Mouse (Mus musculus) kidney, postnatal 36 days (tissue): Measurements from ENCODE around the gene Creb3l2.
"Not testable (repeated sequence)": the region's sequence is repeated elsewhere in the genome, so short reads cannot be mapped to it uniquely, and the experiment has no call there.

ENCODE experiments used
- DNase-seq, 2 experiments: peaks; one replicate each; pipeline ENCODE4 v3.0.0; 2021 to 2022; ENCODE audit warnings: mixed read lengths in 2 of 2

Creb3l2 gene

DNA sequence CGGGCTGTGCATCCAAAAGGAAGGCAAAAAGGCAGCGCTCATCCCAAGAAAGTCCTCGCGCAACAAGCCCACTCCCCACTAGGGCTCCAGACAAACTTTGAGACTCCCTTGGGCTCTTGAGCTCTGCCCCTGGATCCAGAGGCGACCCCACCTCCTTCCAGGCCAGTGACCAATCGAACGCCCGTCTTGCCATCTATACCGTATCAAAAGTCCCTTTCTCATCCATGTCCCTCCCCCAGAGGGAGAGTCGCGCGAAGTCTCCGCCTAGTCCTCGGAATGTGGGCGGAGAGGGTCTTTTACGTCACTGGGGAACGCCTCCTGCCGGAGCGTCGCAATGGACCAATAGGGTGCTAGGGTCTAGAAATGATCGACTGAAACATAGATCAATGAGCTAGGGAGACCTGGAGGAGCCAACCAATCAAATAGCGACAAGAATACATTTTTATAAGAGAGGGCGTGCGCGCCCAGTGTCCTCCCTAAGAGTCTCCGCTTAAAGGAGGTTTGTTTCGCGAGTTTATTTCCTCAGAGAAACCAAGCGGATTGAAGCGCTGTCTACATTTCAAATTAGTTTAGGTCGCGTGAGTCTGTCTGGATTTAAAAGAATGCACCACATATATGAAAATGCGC is at the start of gene Creb3l2:
Gene Creb3l2 (minus strand): TSS at position 106 of the 627 bp plus-strand sequence.
- DNase-seq = peak; percentile 95 to 98

DNA sequence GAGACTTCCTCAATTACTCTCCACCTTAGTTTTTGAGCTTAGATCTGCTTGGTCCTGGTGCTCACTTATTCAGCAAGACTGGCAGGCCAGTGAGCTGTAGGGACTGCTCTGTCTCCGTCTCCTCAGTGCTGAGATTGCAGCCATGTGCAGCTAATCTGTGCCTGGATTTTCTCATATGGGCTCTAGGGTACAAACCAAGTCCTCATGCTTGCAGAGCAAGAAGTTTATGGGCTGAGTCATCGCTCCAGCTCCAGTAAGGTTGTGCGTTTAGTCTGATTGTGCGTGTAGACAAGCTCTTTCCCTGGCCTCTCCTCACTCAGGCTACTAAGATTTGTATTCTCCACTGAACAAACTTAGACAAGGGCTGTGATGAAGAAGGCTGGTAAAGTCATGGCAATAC is 44.6 kb upstream of the Creb3l2 start:
- DNase-seq = no peak

DNA sequence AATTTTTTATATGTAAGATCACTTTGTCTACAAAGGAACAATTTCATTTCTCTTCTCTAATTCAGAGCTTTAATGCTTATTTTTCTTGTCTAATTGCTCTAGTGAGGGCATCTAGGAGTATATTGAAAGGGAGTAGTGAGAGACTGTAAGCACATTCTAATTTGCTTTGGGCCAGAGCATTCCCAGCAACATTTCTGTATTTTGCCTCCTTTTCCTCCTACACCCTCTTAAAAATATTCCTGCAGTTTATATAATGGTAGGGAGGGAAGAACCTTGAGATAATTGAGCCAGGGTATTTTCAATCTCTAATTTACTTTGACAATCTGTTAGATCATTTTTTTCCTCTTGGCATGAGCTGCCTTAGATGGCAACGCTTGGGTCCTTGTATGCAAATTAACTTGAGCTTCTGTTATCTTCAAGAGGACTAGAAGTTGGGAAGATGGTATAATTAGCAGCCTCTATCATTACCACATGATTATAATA is 42.7 kb upstream of the Creb3l2 start:
- DNase-seq = no peak

DNA sequence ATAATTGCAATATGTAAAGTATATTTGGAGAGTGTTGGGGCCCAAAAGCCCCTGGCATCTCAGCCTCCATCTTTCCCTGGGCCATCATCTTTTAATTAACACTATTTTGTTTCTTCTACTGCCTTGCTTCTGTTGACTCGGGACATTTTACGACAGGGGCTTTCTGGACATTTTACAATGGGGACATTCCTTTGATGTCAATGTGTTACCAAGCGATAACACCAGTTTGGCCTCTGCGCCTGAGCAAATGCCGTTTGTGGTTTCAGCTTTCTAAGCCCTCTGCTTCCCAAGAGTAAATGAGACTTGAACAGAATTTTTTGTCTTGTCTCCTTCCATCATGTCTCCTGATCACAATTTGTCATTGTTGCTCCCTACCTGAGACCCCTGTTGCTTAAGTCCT is 41.3 kb upstream of the Creb3l2 start:
- DNase-seq = no peak

DNA sequence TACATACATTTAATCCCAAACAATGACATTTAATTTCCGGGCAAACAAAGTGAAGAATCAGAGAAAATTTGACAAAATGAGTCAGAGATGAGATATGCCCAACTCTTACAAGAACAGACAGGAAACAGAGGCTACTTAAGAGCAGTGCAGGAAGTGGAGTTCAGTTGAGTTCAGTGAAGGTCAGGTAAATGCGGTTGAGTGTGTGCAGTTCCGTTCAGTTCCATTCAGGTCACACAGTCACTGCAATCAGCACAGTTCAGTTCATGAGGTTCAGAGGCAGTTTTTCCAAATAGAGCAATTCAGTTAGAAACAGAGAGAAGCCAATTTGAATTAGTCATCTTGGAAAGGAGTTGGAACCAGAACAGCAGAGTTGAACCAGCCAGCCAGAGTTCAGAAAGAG is 39.2 kb upstream of the Creb3l2 start:
- no peak for DNase-seq

DNA sequence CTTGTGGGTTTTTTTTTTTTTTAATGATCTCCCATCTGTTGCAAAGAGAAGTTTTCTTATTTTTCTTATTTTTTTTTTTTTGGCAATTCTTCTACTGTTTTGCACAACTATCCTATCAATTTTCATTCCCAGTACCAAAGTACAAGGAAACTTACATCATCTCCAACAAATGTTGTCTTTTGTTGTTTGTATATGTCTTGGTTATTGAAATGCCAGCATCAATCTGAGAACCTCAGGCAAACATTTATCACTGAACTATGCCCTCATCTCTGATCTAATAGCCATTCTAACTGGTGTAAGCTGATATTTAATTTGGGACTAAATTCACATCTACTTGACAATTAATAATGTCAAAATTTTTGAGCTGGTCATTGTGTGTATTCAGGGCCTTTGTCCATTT is 38.1 kb upstream of the Creb3l2 start:
- no peak for DNase-seq

DNA sequence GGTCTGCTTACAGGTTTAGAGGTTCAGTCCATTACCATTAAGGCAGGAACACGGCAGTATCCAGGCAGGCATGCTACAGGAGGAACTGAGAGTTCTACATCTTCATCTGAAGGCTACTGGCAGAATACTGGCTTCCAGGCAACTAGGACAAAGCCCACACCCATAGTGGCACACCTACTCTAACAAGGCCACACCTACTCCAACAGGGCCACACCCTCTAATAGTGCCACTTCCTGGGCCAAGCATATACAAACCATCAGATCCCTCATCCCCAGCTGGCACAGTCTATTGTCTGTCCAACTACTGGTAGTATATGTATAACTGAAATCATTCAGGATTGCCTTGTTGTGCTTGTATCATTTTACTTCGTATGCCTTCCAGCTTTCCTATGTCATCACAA is 36.5 kb upstream of the Creb3l2 start:
- no peak for DNase-seq

DNA sequence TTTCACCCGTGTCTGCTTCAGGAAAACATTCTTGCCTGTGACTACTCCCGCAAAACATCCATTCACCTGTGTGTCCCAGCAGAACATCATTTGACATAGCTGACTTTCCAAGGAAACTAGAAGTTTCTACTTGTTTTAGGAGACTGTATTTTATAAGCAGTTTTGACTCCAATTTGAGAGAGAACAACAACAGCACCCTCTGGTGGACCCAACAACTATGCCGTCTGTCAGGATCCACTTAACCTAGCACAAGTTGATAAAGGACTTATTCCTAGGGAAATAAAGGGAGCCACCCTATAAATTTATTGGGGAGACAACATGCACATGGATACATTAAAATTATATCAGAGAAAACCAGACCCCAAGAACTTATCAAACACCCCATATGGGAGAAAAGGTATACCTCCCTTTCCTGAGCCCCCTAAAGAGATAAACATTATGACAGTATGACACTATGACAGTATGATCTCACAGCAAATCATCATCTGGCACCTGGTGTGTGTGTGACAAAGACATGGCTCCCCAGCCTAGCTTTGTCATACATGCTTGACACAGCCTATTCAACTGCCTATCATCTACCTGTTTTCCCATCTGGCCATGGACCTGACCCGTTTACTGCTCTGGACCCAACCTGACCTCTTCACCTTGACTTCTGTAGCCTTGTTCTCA is 31.9 kb upstream of the Creb3l2 start:
- DNase-seq = peak; percentile 50 to 78

DNA sequence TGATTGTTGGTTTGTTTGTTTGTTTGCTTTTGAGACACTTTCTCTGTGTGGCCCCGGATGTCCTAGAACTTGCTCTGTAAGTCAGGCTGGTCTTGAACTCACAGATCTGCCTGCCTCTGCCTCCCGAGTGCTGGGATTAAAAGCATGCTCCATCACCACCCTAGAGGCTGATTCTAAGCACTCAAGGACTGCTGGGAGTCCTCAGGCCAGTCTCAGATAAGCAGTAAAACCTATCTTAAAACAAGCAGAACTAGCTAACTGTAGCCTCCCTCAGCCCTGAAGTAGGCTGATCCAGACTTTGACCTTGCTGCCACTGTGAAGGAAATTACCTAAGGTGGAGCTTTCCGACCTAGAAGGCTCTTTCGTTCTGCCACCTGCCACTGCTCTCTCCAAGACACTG is 28.3 kb upstream of the Creb3l2 start:
- DNase-seq = no peak

DNA sequence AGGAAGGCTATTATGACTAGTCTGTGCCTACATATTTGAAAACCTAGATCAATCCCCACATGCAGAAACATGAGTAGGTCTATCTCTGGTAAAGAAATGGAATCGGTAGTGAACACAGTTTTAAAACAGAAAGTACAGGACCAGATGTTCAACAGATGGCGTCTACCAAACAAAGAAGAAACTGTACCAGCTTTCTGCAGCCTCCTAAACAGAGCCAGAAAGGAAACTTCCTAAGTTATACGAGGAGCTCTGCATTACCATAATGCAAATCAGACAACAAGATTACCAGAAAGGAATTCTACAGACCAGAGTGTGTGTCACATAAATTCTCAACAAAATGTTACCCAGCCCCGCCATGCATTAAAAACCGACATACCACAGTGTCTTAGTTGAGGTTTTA is 23.9 kb upstream of the Creb3l2 start:
- no peak for DNase-seq

DNA sequence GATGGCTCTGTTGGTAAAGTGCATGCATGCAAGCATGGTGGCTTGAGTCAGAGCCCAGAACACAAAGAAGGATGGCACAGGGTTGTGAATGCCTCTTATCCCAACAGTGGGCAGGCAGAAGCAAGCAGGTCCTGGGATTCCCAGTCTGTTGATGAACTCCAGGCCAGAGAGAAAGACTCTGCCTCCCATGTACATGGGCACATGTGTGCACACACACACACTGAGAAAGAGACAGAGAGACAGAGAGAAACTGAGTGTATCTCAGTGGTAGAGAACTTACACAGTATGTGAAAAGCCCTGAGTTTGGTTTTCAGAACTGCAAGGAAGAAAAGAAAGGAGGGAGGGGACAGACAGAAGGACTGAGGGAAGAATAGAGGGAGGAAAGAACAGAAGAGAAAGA is 23.4 kb upstream of the Creb3l2 start:
- DNase-seq = no peak

DNA sequence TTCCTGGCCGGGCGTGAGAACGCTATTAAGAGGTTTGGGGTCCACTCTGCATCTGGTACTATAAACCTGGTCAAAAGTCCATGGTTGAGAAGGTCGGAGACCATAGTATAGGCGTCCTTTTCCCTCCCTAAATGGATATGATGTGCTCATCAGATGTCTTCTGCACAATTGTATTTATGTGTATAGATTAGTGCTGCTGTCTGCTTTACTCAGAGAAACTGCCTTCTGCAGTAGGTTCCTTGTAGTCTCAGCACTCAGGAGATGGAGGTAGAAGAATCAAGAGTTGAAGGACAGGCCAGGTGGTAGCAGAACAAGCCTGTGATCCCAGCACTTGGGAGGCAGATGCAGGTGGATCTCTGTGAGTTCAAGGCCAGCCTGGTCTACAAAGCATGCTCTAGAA is 22.6 kb upstream of the Creb3l2 start:
- no peak for DNase-seq

DNA sequence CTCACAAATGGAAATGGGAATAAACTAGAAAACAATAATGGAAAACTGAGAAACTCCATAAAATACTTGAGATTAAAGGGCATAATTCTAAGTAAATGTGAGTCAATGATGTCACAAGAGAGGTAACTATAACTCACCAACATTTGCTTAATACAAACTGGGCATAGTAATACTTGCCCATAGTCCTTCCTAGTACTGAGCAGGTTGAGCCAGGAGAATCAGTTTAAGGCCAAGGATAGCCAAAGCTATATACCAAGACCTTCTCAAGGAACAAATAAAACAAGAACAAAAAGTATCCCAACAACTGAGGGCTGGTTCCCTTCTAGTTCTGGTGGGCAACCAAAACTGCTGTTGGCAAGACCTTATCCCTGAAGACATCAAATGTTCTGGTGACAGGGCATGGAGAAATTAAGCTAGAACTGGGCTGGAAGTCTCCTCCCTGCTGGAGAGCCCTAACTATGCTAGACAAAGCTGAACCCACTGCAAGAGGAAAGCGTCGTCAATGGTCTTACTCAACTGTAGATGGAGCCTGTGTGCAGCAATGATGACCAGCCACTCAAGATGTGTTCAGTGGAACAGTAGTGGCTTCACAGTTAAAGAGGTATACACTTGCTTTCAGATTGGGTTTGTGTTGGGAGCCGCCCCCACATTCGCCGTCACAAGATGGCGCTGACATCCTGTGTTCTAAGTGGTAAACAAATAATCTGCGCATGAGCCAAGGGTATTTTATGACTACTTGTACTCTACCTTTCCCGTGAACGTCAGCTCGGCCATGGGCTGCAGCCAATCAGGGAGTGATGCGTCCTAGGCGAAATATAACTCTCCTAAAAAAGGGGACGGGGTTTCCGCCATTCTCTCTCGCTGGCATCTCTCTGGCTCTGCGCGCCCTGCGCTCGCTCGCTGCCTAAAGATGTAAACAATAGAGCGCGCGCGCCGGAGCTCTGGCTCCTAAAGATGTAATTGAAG is 21.9 kb upstream of the Creb3l2 start:
- DNase-seq = peak; percentile 52 to 76

DNA sequence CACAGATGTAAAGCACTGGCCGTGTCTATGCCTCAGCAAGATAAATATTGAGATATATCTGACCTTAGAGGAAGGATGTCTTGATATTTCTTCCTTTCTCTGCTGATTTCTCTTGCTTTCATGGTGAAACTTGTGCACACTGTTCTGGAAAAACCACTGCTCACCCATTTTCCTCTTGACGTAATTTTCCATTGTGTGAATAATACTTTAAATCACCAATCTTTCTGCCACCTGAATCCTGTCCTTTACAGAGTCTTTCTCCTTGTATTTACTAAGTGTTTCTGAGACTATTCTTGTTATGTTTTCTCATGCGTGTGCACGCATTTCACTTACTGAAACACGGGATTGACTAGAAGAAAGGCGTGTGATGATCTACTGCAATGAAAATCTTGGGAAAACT is 18.7 kb upstream of the Creb3l2 start:
- DNase-seq = no peak

DNA sequence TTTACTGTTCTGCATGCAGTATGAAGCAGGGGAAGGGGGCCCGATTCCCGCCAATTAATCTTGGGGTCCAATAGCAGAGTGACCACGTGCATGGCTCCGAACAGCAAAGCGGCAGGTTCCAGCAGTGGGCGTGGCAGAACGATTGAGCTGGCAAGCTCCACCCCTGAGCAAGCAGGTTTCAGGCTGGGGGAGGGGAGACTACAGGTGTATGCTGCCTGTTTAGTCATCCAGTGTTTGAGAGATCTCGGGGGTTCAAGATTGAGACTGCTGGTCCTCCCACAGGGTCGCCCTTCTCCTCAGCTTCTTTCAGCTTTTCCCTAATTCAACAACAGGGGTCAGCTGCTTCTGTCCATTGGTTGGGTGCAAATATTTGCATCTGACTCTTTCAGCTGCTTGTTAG is 17.7 kb upstream of the Creb3l2 start:
- DNase-seq = not testable (repeated sequence)

DNA sequence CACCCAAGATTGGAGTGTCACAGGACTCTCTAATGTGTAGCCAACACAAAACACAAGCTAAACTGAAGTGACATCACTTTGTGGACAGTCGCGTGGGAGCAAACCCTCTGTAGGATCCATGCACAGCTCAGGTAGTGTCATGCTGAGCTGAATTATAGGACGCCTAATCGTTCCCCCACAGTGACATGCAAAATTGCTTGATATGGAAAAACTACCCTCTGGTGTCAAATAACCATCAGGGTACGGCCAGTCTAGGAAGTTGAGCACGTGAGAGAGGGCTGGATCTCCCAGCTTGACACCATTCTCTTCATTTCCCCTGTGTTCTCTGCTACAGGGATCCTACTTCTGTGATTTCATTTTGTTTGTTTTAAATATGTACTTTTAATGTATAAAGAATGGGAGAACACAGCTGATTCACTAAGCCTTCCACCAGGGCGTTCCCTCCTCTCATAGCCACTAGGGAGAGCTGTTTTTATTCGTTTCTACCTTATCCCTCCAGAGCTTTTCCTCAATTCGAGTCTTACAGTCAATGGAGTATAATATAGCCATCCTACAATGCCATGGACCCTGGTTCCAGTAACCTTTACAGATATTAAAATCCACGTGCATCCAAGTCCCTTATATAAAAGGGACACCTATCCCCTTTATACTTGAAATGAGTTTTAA is 16.2 kb upstream of the Creb3l2 start:
- DNase-seq = no peak

DNA sequence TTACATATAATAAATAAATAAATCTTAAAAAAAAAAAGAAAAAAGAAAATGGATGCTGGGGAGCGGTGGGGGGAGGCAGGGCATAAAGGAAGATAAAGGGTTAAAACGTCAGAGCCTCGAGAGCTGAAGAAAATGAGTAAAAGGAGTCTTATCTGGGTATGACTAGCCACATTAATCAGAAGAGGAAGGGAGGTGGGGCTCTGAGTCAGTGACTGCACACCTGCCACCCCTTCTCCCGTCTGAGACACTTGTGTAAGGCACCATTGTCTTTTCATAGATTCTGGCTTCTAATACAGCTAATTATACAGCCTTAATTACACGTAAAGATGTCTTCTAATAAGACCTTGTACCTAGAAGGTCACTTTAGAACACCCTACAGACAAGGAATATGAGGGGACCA is 13.6 kb upstream of the Creb3l2 start:
- DNase-seq = no peak

DNA sequence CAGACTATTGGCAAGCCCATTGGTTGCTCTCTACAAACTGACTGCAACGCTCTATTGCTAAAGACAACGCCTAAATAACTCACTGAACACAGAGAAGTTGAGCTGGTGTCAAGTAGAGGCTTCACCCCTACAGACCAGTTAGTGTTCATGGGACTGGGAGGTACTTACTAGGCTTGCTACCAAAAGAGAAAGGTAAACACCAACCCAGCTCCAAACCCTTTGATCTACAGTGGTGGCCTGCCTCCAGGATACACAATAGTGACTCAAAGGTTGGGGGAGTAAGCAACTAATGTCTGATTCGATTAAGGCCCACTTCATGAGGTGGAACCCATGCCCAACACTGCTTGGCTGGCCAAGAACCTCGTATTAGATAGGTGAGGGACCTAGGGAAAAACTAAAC is 11.1 kb upstream of the Creb3l2 start:
- DNase-seq = no peak

DNA sequence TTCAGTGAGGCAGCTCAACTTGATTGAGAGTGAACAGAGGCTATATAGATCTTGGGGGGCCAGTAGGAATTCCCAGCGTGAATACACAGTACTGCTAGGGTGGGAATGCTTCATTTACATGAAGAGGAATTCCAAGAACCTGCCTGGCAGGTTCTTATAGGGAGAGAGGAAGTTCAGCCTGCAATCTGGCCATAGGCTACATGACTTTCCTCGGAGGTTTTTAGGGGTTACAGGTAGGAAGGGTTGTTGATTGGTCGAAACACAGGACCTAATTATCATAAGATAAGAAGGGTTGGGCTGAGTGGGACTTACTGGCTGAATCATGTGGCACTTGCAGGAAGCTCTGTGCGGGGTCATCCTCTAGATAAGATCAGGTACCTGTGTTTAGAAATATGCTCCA is 9.7 kb upstream of the Creb3l2 start:
- no peak for DNase-seq

DNA sequence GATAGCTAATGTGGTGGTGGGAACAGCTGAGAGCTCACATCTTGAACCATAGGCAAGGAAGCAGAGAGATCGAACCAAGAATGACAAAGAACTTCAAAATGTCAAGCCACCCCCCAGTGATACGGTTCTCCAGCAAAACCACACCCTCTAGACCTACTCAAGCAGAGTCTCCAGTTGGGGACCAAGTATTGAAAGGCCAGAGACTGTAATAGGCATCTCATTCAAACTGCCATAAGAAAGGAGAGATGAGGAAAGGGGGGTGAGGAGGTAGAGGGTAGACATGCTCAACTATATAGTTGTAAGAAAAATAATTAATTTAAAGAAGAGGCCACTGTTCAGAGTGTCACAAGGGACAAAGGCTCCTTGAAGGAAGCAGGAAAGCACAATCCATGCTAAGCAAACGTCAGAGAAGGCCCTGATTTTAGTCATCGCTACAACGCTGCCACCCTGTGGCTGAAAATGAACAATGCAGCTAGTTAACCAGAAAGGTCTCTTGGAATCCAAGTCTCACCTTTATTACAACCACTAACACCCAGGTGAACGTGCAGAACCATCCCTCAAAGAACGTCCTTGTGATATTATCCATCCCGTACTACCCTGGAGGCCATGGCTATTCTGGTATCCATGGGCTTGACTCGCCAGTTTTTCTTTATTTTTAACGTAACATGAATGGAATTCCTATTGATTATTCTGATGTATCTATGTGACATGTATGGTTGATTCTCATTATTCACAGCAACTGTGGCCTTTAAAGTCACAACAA is 5.9 kb upstream of the Creb3l2 start:
- peak; percentile 73 to 88 for DNase-seq

DNA sequence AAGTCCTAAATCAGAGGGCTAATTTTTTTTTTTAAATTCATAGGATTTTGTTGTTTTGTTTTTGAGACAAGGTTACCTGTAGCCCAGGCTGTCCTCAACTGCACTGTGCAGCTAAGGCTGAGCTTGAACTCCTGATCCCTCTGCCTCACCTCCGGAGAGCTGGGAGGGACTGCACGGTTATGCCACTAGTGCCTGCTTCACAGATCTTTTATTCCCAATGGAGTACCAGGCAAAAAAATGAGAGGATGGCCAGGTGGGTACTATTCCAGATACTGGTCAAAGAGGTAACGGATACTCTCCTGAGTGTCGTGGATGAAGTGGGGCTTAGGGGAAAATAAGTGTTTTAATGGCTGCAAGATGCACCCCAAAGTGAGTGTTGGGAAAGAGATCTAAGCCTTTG is 835 bp upstream of the Creb3l2 start:
- DNase-seq = no peak
